Mouse (Mus musculus) T-helper 1 cell (primary cell): ENCODE data around the gene Cavin3.

Source experiments
- in situ Hi-C: fragments of 300-600 bp; cut with MboI, MseI; formaldehyde crosslinking; loops from one replicate; pipeline ENCODE4 v1.15.1; 2025; ENCODE audit warnings: high pct_unique_total_duplicates

Cavin3 gene

DNA sequence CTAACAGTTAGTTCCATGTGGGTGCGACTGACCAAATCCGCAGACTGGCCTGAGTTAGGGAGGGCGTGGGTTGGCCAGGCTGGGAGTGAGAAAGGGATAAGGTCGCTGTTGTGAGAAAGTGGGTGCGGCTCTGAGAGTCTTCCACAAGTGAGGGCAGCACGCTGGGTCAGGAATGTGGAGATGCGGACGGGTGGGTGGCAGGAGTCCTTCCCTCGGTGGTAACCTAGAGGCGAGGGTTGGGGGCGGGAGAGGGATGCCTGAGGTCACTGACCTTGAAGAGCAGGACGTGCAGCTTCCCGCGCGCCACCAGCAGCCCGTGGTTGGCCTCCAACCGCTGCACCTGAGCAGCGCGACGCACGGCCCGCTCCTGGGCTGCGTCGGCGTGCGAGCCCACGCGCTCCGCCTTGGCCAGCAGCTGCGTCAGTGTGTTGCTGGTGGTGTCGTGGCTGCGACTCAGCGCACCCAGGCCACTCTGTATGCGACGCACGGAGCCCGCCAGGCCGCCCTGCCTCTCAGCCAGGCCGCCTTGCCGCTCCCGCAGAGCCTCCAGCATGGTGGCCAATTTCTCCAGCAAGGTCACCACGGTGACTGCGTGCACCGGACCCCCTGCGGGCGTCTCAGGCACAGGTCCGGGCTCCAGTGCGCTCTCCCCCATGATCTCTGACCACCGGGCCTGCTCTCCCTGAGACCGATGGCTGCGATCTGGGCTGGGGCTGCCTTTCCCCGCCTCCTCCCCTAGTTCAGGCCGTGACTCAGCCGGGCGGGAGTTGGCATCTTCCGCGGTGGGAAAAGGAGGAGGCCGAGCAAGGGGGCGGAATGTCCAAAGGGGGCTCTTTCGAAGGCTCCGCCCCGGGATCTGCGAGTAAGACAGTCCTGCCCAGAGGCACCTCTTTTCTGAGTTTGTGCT is at the start of gene Cavin3:
Gene Cavin3 (minus strand): TSS at position 796 of the 907 bp plus-strand sequence.
- in situ Hi-C loops = no loop called here

GRCm38 (mm10) chr7:105528094-105528493 is 46.0 kb upstream of the Cavin3 start:
- in situ Hi-C loops = loop anchor here (5.0 kb wide), 1 partner anchor 121 kb away; no protein-coding TSS in a partner anchor

DNA sequence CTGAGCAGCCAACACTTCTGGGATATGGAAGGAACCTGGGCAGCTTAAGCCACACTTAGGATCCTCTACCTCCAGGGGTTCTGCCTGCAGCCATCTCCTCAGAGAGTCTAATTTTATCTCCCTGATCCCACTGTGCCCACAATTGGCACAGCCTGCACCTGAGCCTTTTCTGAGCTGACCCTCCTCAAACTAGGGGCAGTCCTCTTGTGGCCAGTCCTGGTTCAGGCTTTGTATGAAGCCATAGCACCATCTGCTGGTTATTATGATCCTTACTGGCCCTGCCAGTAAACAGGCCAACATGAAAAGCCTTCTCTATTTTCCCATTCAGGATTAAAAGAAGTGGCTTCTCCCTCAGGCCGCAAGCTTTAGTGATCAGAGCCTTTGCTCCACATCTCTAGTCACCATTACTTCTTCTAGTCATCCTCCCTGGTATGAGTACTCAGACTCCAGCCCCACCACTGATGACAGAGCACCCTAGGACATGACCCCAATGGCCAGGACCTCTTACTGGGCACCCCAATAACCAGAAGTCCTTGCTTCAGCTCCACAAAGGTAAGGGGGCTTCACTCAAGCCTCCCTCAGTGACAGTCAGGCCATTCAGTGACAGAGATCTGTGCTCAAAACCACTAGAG is 45.3 kb upstream of the Cavin3 start:
- in situ Hi-C loops = loop anchor here (5.0 kb wide), 1 partner anchor 120 kb away; no protein-coding TSS in a partner anchor

DNA sequence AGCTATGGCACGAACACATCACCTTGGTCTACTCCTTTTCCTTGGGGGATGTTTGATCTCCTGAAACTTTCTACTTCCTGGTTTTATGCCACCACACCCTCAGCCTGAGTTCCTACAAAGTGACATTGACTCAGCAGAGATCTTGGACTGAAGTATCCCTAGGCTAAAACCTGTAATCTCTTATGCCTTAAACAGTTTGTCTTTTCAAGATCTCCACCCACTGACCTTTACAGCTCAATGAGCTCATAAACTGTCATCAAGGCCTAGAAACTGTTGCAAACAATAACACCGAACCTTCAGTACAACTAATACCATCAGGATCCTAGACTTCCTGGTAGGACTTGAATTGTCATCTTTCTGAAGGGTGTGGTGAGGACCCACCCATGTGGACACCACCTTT is 42.1 kb upstream of the Cavin3 start:
- in situ Hi-C loops = no loop called here

DNA sequence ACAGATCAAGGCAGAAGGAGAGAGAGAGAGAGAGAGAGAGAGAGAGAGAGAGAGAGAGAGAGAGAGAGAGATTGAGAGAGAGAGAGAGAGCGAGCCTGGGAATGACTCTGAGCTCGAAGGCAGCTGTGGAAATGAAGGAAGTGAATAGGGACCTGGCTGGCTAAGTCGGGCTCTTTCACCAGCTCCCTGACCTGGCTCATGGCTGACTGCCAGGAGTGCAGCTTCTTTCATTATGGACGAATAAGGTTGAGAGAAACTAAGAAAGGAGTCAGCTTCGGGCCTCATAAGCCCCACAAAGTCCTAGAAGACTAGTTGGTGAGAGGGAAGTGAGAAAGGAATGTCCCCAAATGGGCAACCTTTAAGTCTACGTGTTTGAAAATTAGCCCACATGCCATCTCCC is 38.1 kb upstream of the Cavin3 start:
- in situ Hi-C loops = no loop called here

- in situ Hi-C loops = loop anchor here (5.0 kb wide), 1 partner anchor 487 kb away; the partner anchor contains the start of gene Olfr676
Measured at GRCm38 (mm10) chr7:105519771-105520170, 37.7 kb upstream of the Cavin3 start.

GRCm38 (mm10) chr7:105519336-105519735 is 37.2 kb upstream of the Cavin3 start:
- in situ Hi-C loops = loop anchor here (5.0 kb wide), 1 partner anchor 487 kb away; the partner anchor contains the start of gene Olfr676

- in situ Hi-C loops = loop anchor here (5.0 kb wide), 1 partner anchor 485 kb away; the partner anchor contains the start of gene Olfr676
Measured at GRCm38 (mm10) chr7:105516669-105517360, 34.7 kb upstream of the Cavin3 start.

- in situ Hi-C loops = loop anchor here (5.0 kb wide), 1 partner anchor 483 kb away; the partner anchor contains the start of gene Olfr676
Measured at GRCm38 (mm10) chr7:105515178-105515577, 33.1 kb upstream of the Cavin3 start.

DNA sequence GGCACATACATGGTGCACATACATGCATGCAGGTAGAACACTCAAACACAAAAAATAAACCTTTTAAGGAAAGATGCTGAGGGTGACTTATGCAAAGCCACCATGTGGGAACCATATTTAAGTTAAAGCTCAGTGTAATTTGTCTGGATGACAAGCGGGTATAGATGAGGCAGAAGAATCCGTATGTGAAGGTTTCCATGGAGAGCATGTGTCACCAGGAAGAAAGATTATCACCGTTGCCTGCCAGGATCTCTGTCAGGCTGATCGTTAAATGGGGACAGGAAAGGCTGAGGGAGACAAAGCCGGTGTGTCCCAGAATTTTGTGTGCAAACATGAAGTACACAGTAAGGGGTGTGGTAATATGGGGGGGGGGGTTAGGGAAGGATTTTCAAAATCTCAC is 32.5 kb upstream of the Cavin3 start:
- in situ Hi-C loops = loop anchor here (5.0 kb wide), 1 partner anchor 267 kb away; no protein-coding TSS in a partner anchor

GRCm38 (mm10) chr7:105513845-105514291 is 31.8 kb upstream of the Cavin3 start:
- in situ Hi-C loops = loop anchor here (5.0 kb wide), 1 partner anchor 267 kb away; no protein-coding TSS in a partner anchor

DNA sequence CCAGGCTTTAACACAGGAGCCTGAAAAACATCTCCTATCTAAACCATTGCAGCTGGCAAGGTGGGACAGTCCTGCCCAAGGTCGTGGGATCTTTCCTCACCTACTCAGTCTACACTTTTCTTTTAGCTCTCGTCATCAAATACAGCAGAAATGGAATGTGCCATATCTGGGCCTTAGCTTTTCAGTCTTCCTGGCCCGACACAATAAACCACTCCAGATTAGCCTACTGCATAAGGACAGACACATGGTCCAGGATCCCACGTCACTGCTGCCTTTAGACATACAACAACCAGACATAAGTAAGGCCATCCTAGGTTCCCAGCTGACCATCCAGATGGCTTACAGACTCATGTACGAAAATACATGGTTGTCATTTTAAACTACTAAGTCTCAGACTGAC is 28.0 kb upstream of the Cavin3 start:
- in situ Hi-C loops = loop anchor here (5.0 kb wide), 1 partner anchor 263 kb away; no protein-coding TSS in a partner anchor

- in situ Hi-C loops = no loop called here
Measured at GRCm38 (mm10) chr7:105507257-105507656, 25.2 kb upstream of the Cavin3 start.

GRCm38 (mm10) chr7:105501984-105502383 is 19.9 kb upstream of the Cavin3 start:
- in situ Hi-C loops = loop anchor here (5.0 kb wide), 1 partner anchor 80 kb away; no protein-coding TSS in a partner anchor

DNA sequence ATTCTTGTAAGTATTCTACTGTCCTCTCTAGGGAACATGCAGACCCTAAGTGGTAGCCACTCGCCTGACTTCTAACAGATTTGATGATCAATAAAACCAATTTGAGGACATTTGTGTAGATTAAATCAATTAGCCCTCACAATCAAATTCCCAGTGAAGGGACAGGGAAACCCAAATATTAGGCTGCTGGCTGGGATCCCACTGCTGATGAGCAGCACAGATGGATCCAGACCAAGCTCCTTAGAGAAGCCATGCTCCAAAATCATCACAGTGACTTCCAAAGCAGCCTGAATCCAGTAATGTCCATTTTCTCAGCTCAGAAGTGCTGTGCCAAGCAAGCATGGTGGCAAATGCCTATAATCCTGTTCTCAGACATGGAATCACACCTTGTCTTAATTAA is 17.6 kb upstream of the Cavin3 start:
- in situ Hi-C loops = loop anchor here (5.0 kb wide), 1 partner anchor 77 kb away; no protein-coding TSS in a partner anchor

DNA sequence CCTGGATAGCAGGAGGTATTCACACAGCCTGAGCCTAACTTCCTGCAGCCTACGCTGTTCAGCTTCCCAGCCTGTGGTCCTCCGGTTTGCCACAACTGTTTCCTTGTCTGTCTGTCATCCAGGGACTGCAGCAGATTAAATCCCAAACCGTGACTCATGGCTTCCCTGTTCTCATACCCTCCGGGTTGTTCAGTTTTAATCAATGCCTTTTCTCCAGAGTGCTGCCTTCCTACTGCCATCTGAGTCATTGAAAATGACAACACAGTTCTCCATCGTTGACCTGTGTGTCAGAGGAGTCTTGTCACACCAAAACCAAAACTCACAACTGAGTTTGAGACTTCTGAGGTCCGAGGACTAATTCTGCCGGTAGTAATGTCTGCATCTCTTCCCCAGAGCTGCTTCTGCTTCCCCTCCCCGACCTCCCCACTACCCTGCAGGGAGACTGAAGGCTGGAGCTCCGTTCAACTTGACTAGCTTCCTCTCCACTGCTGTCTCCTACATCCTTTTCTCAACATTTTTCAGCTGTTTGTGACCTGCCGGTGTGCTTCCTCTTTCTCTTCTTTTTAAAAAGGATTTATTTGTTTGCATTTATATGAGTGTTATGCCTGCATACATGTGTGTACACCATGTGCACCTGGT is 16.9 kb upstream of the Cavin3 start:
- in situ Hi-C loops = no loop called here

DNA sequence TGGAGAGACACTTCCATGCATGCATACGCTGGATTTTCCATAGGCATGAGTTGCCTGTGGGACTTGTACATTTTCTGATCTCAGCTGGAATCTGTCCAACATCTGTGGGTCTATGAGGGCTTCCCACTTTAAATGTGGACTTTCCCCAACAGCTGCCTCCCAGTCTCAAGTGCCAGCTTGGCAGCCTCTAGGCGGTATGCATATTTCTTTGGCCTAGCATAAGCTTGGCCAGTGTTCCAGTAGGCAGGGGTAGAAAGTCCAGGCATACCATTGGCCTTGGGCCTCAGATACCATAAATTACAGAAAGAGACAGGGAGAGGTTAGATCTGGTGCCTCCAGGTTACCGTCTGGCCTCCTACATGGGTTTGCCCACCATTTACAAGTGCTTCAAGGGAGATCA is 15.8 kb upstream of the Cavin3 start:
- in situ Hi-C loops = no loop called here

- in situ Hi-C loops = loop anchor here (5.0 kb wide), 1 partner anchor 80 kb away; no protein-coding TSS in a partner anchor
Measured at GRCm38 (mm10) chr7:105487104-105487876, 5.2 kb upstream of the Cavin3 start.

- in situ Hi-C loops = loop anchor here (5.0 kb wide), 1 partner anchor 78 kb away; no protein-coding TSS in a partner anchor
Measured at GRCm38 (mm10) chr7:105485029-105485428, 2.9 kb upstream of the Cavin3 start.

GRCm38 (mm10) chr7:105482426-105482825 is 326 bp upstream of the Cavin3 start:
- in situ Hi-C loops = no loop called here
